Mouse (Mus musculus) heart, adult 2 months (tissue): ENCODE measurements at regions not wholly inside any gene's neighbourhood (a gene's known extent, or its start where the extent isn't known, plus 50 kb on each side); places are given as distances from the start of the nearest gene placed in this dataset.

Source experiments
- CTCF ChIP-seq: fragments of 200-600 bp; IDR thresholded peaks from 2 replicates; pipeline ENCODE4 v1.8.1; 2022; ENCODE audit warnings: antibody characterized with exemption, mild to moderate bottlenecking, moderate library complexity
- POLR2A ChIP-seq: fragments of 200-500 bp; IDR thresholded peaks from 2 replicates; pipeline ENCODE4 v1.6.1; 2011; ENCODE audit warnings: mild to moderate bottlenecking, low read depth, low read length, control low read depth; ENCODE audit not compliant: insufficient read depth

GRCm38 (mm10) chr9:98690839-98691516 lies 89.5 kb upstream of the Mrps22 start:
- TF ChIP-seq CTCF: no peak
- no peak for TF ChIP-seq POLR2A
